Mouse (Mus musculus) embryonic fibroblast, embryonic 13.5 days (primary cell): ENCODE data around the gene Sgo2a. TPM values are rescaled to one million over a fixed set of nuclear protein-coding genes. Genes with fewer than 3 reads are reported as not detected.
A peak's percentile ranks its signal among the peaks of the same experiment; 100 is the strongest.
"Not testable (repeated sequence)": the region's sequence is repeated elsewhere in the genome, so short reads cannot be mapped to it uniquely, and the experiment has no call there.

Experiments
- H3K27ac ChIP-seq: 2 replicates; pipeline ENCODE4 v1.5.1; 2012; ENCODE audit warnings: low read length, control low read depth, inconsistent platforms; ENCODE audit not compliant: insufficient read depth
- H3K4me1 ChIP-seq: 2 replicates; pipeline ENCODE4 v1.6.1; 2011; ENCODE audit warnings: low read length; ENCODE audit not compliant: control insufficient read depth, insufficient read depth
- H3K4me3 ChIP-seq: 2 replicates; pipeline ENCODE4 v1.5.1; 2011; ENCODE audit warnings: mild to moderate bottlenecking, control low read depth, low read length; ENCODE audit not compliant: insufficient read depth
- CTCF ChIP-seq: IDR thresholded peaks from 2 replicates; pipeline ENCODE4 v1.5.1; 2011; ENCODE audit warnings: mild to moderate bottlenecking, control low read depth, low read length, moderate library complexity, borderline replicate concordance; ENCODE audit not compliant: insufficient read depth
- POLR2A ChIP-seq: IDR thresholded peaks from 2 replicates; pipeline ENCODE4 v1.6.1; 2011; ENCODE audit warnings: low read depth, mild to moderate bottlenecking, control low read depth, low read length, moderate library complexity
- polyA plus RNA-seq: library from polyadenylated mRNA; stranded (reverse); fragments of >200 nt; gene quantifications from 2 replicates; pipeline ENCODE4 v1.2.4, GENCODE M21; 2011; ENCODE audit warnings: low read depth; ENCODE audit not compliant: missing spikeins, insufficient read length

The Sgo2a gene
- polyA plus RNA-seq, 1 experiment: 20.7 TPM

DNA sequence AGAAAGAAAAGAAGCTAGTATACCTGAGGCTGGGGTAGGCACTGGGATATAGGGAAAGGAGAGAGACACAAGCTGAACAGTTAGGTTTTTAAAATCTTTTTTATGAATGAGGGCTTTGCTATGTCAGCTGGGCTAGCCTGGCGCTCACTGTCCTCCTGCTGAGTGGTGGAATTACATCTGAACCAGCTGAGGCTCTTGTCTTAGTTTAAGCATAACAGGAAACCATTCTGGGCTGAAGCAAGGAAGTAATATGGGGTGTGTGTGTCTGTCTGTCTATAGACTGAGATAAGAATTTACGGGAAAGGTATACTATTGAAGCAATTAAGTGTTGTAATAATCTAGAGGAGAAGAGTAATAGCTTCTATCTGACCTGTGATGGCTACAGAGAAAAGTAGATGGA, 24.2 kb upstream of the Sgo2a start:
- Histone ChIP-seq H3K4me3 (no peak overlapping the region), H3K4me1 (no peaks in the 10 kb centered on the region), H3K27ac (no peak overlapping the region)
- TF ChIP-seq POLR2A: no peak
- TF ChIP-seq CTCF: no peak

DNA sequence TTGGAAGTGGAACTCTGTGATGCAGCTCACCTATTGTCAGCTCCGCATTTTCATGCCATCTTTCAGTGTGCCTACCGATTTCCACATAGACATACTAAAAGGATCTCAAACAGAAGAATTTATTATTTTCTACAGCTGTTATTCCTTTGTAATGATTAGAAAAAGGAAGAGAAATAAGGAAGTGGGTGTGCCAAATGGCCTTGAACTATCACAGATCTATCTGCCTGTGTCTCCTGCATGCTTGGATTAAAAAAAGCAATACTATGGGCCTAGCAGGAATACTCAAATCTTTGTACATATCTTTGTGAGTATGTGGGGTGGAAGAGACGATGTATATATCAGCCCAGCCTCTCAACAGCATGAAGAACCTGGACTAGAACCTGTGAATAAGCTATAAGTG, 18.9 kb upstream of the Sgo2a start:
- TF ChIP-seq CTCF (no peak), POLR2A (no peak)
- no peak overlapping the region for H3K27ac ChIP-seq
- H3K4me1 ChIP-seq: no peaks in the 10 kb centered on the region
- no peak overlapping the region for H3K4me3 ChIP-seq

DNA sequence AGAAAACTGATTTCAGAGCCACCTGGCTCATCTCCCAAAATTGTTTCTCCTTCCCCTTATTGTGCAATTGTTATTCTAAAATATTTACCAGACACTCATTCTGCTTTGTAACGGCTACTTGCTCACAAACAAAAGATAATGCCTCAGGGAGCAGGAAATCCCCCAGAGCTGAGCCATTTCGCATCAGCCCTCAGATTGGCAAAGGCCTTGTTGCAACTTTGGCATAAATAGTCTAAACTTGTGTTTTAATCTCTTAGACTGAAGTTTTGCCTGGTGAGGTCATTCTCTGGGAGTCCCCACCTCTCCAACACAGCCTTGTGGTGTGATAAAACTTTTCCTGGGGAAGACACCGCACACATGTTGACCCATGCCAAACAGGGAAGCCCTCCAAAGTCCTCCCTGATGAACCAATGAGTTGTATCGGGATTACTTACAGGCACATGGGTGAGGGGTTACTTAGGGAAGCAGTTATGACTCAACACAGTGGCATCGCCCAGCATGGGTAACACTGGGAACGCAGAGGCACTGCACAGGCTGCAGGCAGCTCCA, 6.6 kb upstream of the Sgo2a start:
- TF ChIP-seq POLR2A: no peak
- no peak for TF ChIP-seq CTCF
- Histone ChIP-seq H3K4me1 (0 out of 2 replicates have a peak, but pooled peaks cover 2% of the 10 kb centered on the region), H3K4me3 (no peak overlapping the region), H3K27ac (peak overlapping the region; percentile 21)

- no peak for TF ChIP-seq CTCF
- TF ChIP-seq POLR2A: no peak
Observed at GRCm38 (mm10) chr1:57991277-57991676, 4.5 kb upstream of the Sgo2a start.

GRCm38 (mm10) chr1:57996133-57996615, 403 bp downstream of the Sgo2a start:
- H3K27ac ChIP-seq: no peak overlapping the region
- TF ChIP-seq CTCF (no peak), POLR2A (no peak)
- H3K4me3 ChIP-seq: peak overlapping the region; percentile 77

More at GRCm38 (mm10) chr1:57991277-57991676, 4.5 kb upstream of the Sgo2a start:
- H3K4me1 ChIP-seq: 0 out of 2 replicates have a peak, but pooled peaks cover 2% of the 10 kb centered on the region
- no peak overlapping the region for H3K27ac ChIP-seq
- no peak overlapping the region for H3K4me3 ChIP-seq

GRCm38 (mm10) chr1:57998146-57998545, 2.4 kb downstream of the Sgo2a start:
- Histone ChIP-seq H3K4me1 (no peaks in the 10 kb centered on the region), H3K27ac (no peak overlapping the region), H3K4me3 (no peak overlapping the region)
- no peak for TF ChIP-seq CTCF
- TF ChIP-seq POLR2A: no peak

More at GRCm38 (mm10) chr1:57996133-57996615, 403 bp downstream of the Sgo2a start:
- no peaks in the 10 kb centered on the region for H3K4me1 ChIP-seq

GRCm38 (mm10) chr1:58006388-58006787, 10.6 kb downstream of the Sgo2a start:
- not testable (repeated sequence) for H3K4me1 ChIP-seq, H3K27ac ChIP-seq

GRCm38 (mm10) chr1:58018856-58019255, 23.1 kb downstream of the Sgo2a start, which contains the start of gene Kctd18:
TSS of gene Kctd18 (minus strand) at chr1:58018956.
- no peak within 1 kb of the TSS for H3K27ac ChIP-seq
- no peak for TF ChIP-seq POLR2A
- H3K4me1 ChIP-seq: no peaks in the 10 kb centered on the region
- no peak within 1 kb of the TSS for H3K4me3 ChIP-seq

More at GRCm38 (mm10) chr1:58006388-58006787, 10.6 kb downstream of the Sgo2a start:
- H3K4me3 ChIP-seq: not testable (repeated sequence)

DNA sequence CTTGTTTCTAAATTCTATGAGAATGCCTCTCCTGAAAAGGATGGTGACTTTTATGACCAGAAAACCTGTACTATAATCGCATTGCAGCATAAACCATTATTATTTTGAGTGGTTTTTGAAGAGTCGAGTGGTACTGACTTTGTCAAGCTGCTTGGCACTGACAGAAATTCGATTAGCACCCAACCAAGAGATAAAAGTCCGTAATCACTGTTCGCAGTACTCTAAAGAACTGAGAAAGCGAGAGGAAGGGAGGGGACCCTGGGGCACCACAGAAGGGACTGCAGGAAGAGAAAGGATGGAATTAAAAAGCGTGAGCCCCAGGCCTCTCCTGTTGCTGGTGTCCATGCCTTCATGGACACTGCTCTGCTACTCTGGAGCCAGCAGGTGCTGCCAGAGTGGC, 31.9 kb downstream of the Sgo2a start:
- Histone ChIP-seq H3K27ac (no peak overlapping the region), H3K4me1 (no peaks in the 10 kb centered on the region), H3K4me3 (no peak overlapping the region)
- TF ChIP-seq CTCF (no peak), POLR2A (no peak)

- Histone ChIP-seq H3K4me1 (no peaks in the 10 kb centered on the region), H3K4me3 (peak within 1 kb of the TSS; percentile 21), H3K27ac (peak within 1 kb of the TSS; percentile 85)
- TF ChIP-seq CTCF (no peak), POLR2A (peak; percentile 65)
Observed at GRCm38 (mm10) chr1:58029636-58030117, 33.9 kb downstream of the Sgo2a start, which contains the start of gene Aox1. TSS of gene Aox1 (plus strand) at chr1:58029931.

- H3K4me1 ChIP-seq: no peaks in the 10 kb centered on the region
- peak overlapping the region; percentile 21 for H3K4me3 ChIP-seq
- TF ChIP-seq CTCF (no peak), POLR2A (no peak)
- peak overlapping the region; percentile 85 for H3K27ac ChIP-seq
Observed at GRCm38 (mm10) chr1:58030156-58030871, 34.5 kb downstream of the Sgo2a start.
